ENCODE assay signal across 8 mouse cellular contexts in genomic region chr12:86779206-86779989, GRCm38 (mm10). TPM values are rescaled to one million over a fixed set of nuclear protein-coding genes. Genes with fewer than 3 reads are reported as not detected.
DNase-seq lines count a peak whose midpoint lies in the region; ATAC-seq lines count a peak whose summit lies in the region.

No protein-coding gene starts in this region.

- no peak for DNase-seq in frontal cortex, postnatal 25 days (ENCODE audit: low spot score in 2 of 2)
- DNase-seq in testis, postnatal 14 days (ENCODE audit: low spot score), result peak; percentile 11
- DNase-seq in testis, postnatal 10 days (ENCODE audit: low spot score), result no peak
- DNase-seq in gastrocnemius, postnatal 25 days, result peak; percentile 71
- peak; percentile 79 for DNase-seq in naive thymus-derived CD4-positive, alpha-beta T cell, adult 2 months (ENCODE audit: low read depth)
- DNase-seq in right cerebral cortex, postnatal 10 days (ENCODE audit: low spot score in 2 of 2), result no peak
- no peak for DNase-seq in left cerebral cortex, postnatal 4 days

- intact Hi-C loops in left cerebral cortex, postnatal 4 days (cut with DNase I), result no loop called here

- ATAC-seq in frontal cortex, adult (ENCODE audit: low TSS enrichment), result peak; percentile 47; the same call in 1 of the 2 replicates

RNA-seq across cellular contexts. Expression of gene Lrrc74a, which starts 45.2 kb away (rescaled TPM):
- not detected for total RNA-seq in gastrocnemius, postnatal 25 days (2021)
- total RNA-seq in left cerebral cortex, postnatal 4 days (2021), result not detected

RNA-seq across cellular contexts. Expression of gene Angel1, which starts 53.1 kb away (rescaled TPM):
- total RNA-seq in gastrocnemius, postnatal 25 days (2021), result 1 to 10 TPM; 3.3 to 3.8 TPM
- total RNA-seq in left cerebral cortex, postnatal 4 days (2021), result 1 to 10 TPM; 7.9 to 9.8 TPM

Comparison
In these comparisons a context has a peak if more than half of its experiments do, and no peak if none do; other contexts are left out.
1. DNase-seq: peak in testis, postnatal 14 days (single experiment), gastrocnemius, postnatal 25 days (single experiment) and naive thymus-derived CD4-positive, alpha-beta T cell, adult 2 months (single experiment); none in frontal cortex, postnatal 25 days (0 of 2), testis, postnatal 10 days (single experiment), right cerebral cortex, postnatal 10 days (0 of 2) and left cerebral cortex, postnatal 4 days (single experiment).